Mouse (Mus musculus) left cerebral cortex, adult 11 months (tissue): ENCODE results near the gene Gm9913.

ENCODE experiments used
- DNase-seq: peaks from one replicate; pipeline ENCODE4 v3.0.0; 2022; ENCODE audit warnings: low spot score

Gene Gm9913

GRCm38 (mm10) chr2:125505006-125505745 lies at the start of gene Gm9913:
Gm9913 (plus strand) TSS chr2:125505089.
- DNase-seq = no peak

- DNase-seq = no peak
Observed at GRCm38 (mm10) chr2:125456059-125456789, 48.7 kb upstream of the Gm9913 start.

GRCm38 (mm10) chr2:125459087-125459486 lies 45.8 kb upstream of the Gm9913 start:
- no peak for DNase-seq

GRCm38 (mm10) chr2:125464036-125464435 lies 40.9 kb upstream of the Gm9913 start:
- no peak for DNase-seq

- no peak for DNase-seq
Observed at GRCm38 (mm10) chr2:125470553-125471295, 34.2 kb upstream of the Gm9913 start.

GRCm38 (mm10) chr2:125471721-125472120 lies 33.2 kb upstream of the Gm9913 start:
- no peak for DNase-seq

GRCm38 (mm10) chr2:125473228-125473627 lies 31.7 kb upstream of the Gm9913 start:
- DNase-seq = no peak

- DNase-seq = no peak
Observed at GRCm38 (mm10) chr2:125474690-125475089, 30.2 kb upstream of the Gm9913 start.

GRCm38 (mm10) chr2:125476231-125476630 lies 28.7 kb upstream of the Gm9913 start:
- no peak for DNase-seq

- DNase-seq = no peak
Observed at GRCm38 (mm10) chr2:125477367-125477766, 27.5 kb upstream of the Gm9913 start.

GRCm38 (mm10) chr2:125478705-125479104 lies 26.2 kb upstream of the Gm9913 start:
- no peak for DNase-seq

- DNase-seq = no peak
Observed at GRCm38 (mm10) chr2:125480057-125480456, 24.8 kb upstream of the Gm9913 start.

- DNase-seq = peak; percentile 32
Observed at GRCm38 (mm10) chr2:125481116-125481515, 23.8 kb upstream of the Gm9913 start.

GRCm38 (mm10) chr2:125481531-125482317 lies 23.2 kb upstream of the Gm9913 start:
- no peak for DNase-seq

- no peak for DNase-seq
Observed at GRCm38 (mm10) chr2:125484164-125484563, 20.7 kb upstream of the Gm9913 start.

- DNase-seq = no peak
Observed at GRCm38 (mm10) chr2:125484910-125485309, 20.0 kb upstream of the Gm9913 start.

- no peak for DNase-seq
Observed at GRCm38 (mm10) chr2:125489979-125490378, 14.9 kb upstream of the Gm9913 start.

- DNase-seq = no peak
Observed at GRCm38 (mm10) chr2:125492050-125492900, 12.6 kb upstream of the Gm9913 start.

GRCm38 (mm10) chr2:125494291-125494690 lies 10.6 kb upstream of the Gm9913 start:
- no peak for DNase-seq

- no peak for DNase-seq
Observed at GRCm38 (mm10) chr2:125494831-125495812, 9.8 kb upstream of the Gm9913 start.
